Mouse (Mus musculus) lung, embryonic 15.5 days (tissue): ENCODE measurements around the gene Vsx1. TPM values are rescaled to one million over a fixed set of nuclear protein-coding genes. Genes with fewer than 3 reads are reported as not detected.
A peak's percentile ranks its signal among the peaks of the same experiment; 100 is the strongest.

Experiments used
- ATAC-seq: fragments of 200-750 bp; cut with Nextera tagmentation; 2 replicates; pipeline ENCODE4 v1.8.0; 2017; ENCODE audit warnings: moderate number of reproducible peaks, borderline replicate concordance; ENCODE audit not compliant: low FRiP score, low TSS enrichment; ENCODE audit errors: extremely low read depth
- H3K27ac ChIP-seq: fragments of 300-500 bp; sonication (generic); 2 replicates; pipeline ENCODE4 v1.5.1; 2015; ENCODE audit warnings: moderate library complexity, mild to moderate bottlenecking, inconsistent platforms
- H3K27me3 ChIP-seq: fragments of 300-500 bp; sonication (generic); 2 replicates; pipeline ENCODE4 v1.6.1; 2015; ENCODE audit warnings: inconsistent platforms
- H3K36me3 ChIP-seq: fragments of 300-500 bp; sonication (generic); 2 replicates; pipeline ENCODE4 v1.6.1; 2015; ENCODE audit warnings: inconsistent platforms
- H3K4me1 ChIP-seq: fragments of 300-500 bp; sonication (generic); 2 replicates; pipeline ENCODE4 v1.6.1; 2015; ENCODE audit warnings: inconsistent platforms
- H3K4me2 ChIP-seq: fragments of 300-500 bp; sonication (generic); 2 replicates; pipeline ENCODE4 v1.6.1; 2015; ENCODE audit warnings: inconsistent platforms, mild to moderate bottlenecking, moderate library complexity
- H3K4me3 ChIP-seq: fragments of 300-500 bp; sonication (generic); 2 replicates; pipeline ENCODE4 v1.5.1; 2015; ENCODE audit warnings: mild to moderate bottlenecking, inconsistent platforms
- H3K9ac ChIP-seq: fragments of 300-500 bp; sonication (generic); 2 replicates; pipeline ENCODE4 v1.6.1; 2015; ENCODE audit warnings: inconsistent platforms
- H3K9me3 ChIP-seq: fragments of 300-500 bp; sonication (generic); 2 replicates; pipeline ENCODE4 v1.6.1; 2016; ENCODE audit warnings: inconsistent platforms
- WGBS: fragments of 180-500 bp; shearing (Covaris S2); methylation state at CpG from one replicate; pipeline ENCODE4 v1.1.7; 2015; 5-methylcytosine and 5-hydroxymethylcytosine counted together
- polyA plus RNA-seq: library from polyadenylated mRNA; unstranded; fragments of >200 nt; fragmentation: Nextera tagmentation; extraction: Ambion mirVana; gene quantifications from 2 replicates; pipeline ENCODE4 v1.2.1, GENCODE M21; 2015

Vsx1 gene
- polyA plus RNA-seq, 1 experiment from 2014 or later = not detected

GRCm38 (mm10) chr2:150665534-150666451 is 23.4 kb downstream of the Vsx1 start:
- H3K4me2 ChIP-seq = no peak overlapping the region
- ATAC-seq = no peak
- H3K27me3 ChIP-seq = peaks cover 10% of the 10 kb centered on the region; the same call in 1 of the 2 replicates
- H3K27ac ChIP-seq = no peak overlapping the region
- H3K9me3 ChIP-seq = no peaks in the 10 kb centered on the region
- H3K9ac ChIP-seq = no peak overlapping the region
- peaks cover 38% of the 10 kb centered on the region for H3K4me1 ChIP-seq
- 31% methylated on average over 10 of the region's 10 CpGs for WGBS
- H3K4me3 ChIP-seq = no peak overlapping the region
- H3K36me3 ChIP-seq = no peaks in the 10 kb centered on the region

- H3K27ac ChIP-seq = no peak overlapping the region
- H3K4me2 ChIP-seq = no peak overlapping the region
- no peaks in the 10 kb centered on the region for H3K9me3 ChIP-seq
- no peaks in the 10 kb centered on the region for H3K36me3 ChIP-seq
- H3K27me3 ChIP-seq = peaks cover 10% of the 10 kb centered on the region; the same call in 1 of the 2 replicates
- no peak overlapping the region for H3K4me3 ChIP-seq
- WGBS = 61% methylated on average over 2 of the region's 2 CpGs
- H3K4me1 ChIP-seq = peaks cover 38% of the 10 kb centered on the region
- ATAC-seq = no peak
- H3K9ac ChIP-seq = no peak overlapping the region
Measured at GRCm38 (mm10) chr2:150665006-150665405, 24.2 kb downstream of the Vsx1 start.

GRCm38 (mm10) chr2:150664152-150664920 is 24.8 kb downstream of the Vsx1 start:
- no peak overlapping the region for H3K4me3 ChIP-seq
- ATAC-seq = no peak
- peaks cover 10% of the 10 kb centered on the region; the same call in 1 of the 2 replicates for H3K27me3 ChIP-seq
- H3K27ac ChIP-seq = peak overlapping the region; percentile 15; the same call in 1 of the 2 replicates
- no peak overlapping the region for H3K4me2 ChIP-seq
- H3K9ac ChIP-seq = no peak overlapping the region
- no peaks in the 10 kb centered on the region for H3K9me3 ChIP-seq
- H3K4me1 ChIP-seq = peaks cover 38% of the 10 kb centered on the region
- WGBS = 69% methylated on average over 5 of the region's 5 CpGs
- no peaks in the 10 kb centered on the region for H3K36me3 ChIP-seq

- ATAC-seq = no peak
- Histone ChIP-seq H3K27me3 (peaks cover 10% of the 10 kb centered on the region; the same call in 1 of the 2 replicates), H3K9ac (no peak overlapping the region), H3K36me3 (no peaks in the 10 kb centered on the region), H3K27ac (0 out of 2 replicates have a peak overlapping the region, but pooled peaks have one; percentile 4), H3K4me2 (0 out of 2 replicates have a peak overlapping the region, but pooled peaks have one; percentile 2), H3K9me3 (no peaks in the 10 kb centered on the region), H3K4me3 (no peak overlapping the region), H3K4me1 (peaks cover 30% of the 10 kb centered on the region)
- 31% methylated on average over 9 of the region's 9 CpGs for WGBS
Measured at GRCm38 (mm10) chr2:150663255-150663654, 25.9 kb downstream of the Vsx1 start.

- no peaks in the 10 kb centered on the region for H3K36me3 ChIP-seq
- H3K27me3 ChIP-seq = peaks cover 4% of the 10 kb centered on the region; the same call in 1 of the 2 replicates
- no peak overlapping the region for H3K4me2 ChIP-seq
- H3K9ac ChIP-seq = no peak overlapping the region
- H3K4me3 ChIP-seq = no peak overlapping the region
- H3K9me3 ChIP-seq = no peaks in the 10 kb centered on the region
- peaks cover 17% of the 10 kb centered on the region for H3K4me1 ChIP-seq
- no peak for ATAC-seq
- no peak overlapping the region for H3K27ac ChIP-seq
- 86% methylated on average over 2 of the region's 2 CpGs for WGBS
Measured at GRCm38 (mm10) chr2:150662007-150662406, 27.2 kb downstream of the Vsx1 start.

- no peaks in the 10 kb centered on the region for H3K27me3 ChIP-seq
- H3K36me3 ChIP-seq = no peaks in the 10 kb centered on the region
- peaks cover 12% of the 10 kb centered on the region; the same call in 1 of the 2 replicates for H3K4me1 ChIP-seq
- H3K27ac ChIP-seq = no peak overlapping the region
- H3K4me2 ChIP-seq = no peak overlapping the region
- whole genome bisulfite sequencing = 77% methylated on average over 5 of the region's 5 CpGs
- H3K4me3 ChIP-seq = no peak overlapping the region
- H3K9me3 ChIP-seq = no peaks in the 10 kb centered on the region
- no peak for ATAC-seq
- H3K9ac ChIP-seq = no peak overlapping the region
Measured at GRCm38 (mm10) chr2:150660668-150661451, 28.3 kb downstream of the Vsx1 start.

- H3K4me2 ChIP-seq = no peak overlapping the region
- no peak for ATAC-seq
- H3K9me3 ChIP-seq = no peaks in the 10 kb centered on the region
- no peak overlapping the region for H3K27ac ChIP-seq
- peaks cover 8% of the 10 kb centered on the region; the same call in 1 of the 2 replicates for H3K4me1 ChIP-seq
- no peak overlapping the region for H3K4me3 ChIP-seq
- no peaks in the 10 kb centered on the region for H3K27me3 ChIP-seq
- 43% methylated on average over 4 of the region's 4 CpGs for WGBS
- H3K9ac ChIP-seq = no peak overlapping the region
- no peaks in the 10 kb centered on the region for H3K36me3 ChIP-seq
Measured at GRCm38 (mm10) chr2:150660049-150660448, 29.1 kb downstream of the Vsx1 start.

- no peak for ATAC-seq
- H3K9ac ChIP-seq = no peak overlapping the region
- 63% methylated on average over 8 of the region's 8 CpGs for WGBS
- no peak overlapping the region for H3K27ac ChIP-seq
- H3K4me3 ChIP-seq = no peak overlapping the region
- H3K36me3 ChIP-seq = no peaks in the 10 kb centered on the region
- no peak overlapping the region for H3K4me2 ChIP-seq
- H3K4me1 ChIP-seq = no peaks in the 10 kb centered on the region
- H3K9me3 ChIP-seq = no peaks in the 10 kb centered on the region
- no peaks in the 10 kb centered on the region for H3K27me3 ChIP-seq
Measured at GRCm38 (mm10) chr2:150656975-150657768, 32.0 kb downstream of the Vsx1 start.

- Histone ChIP-seq H3K4me3 (no peak overlapping the region), H3K27me3 (no peaks in the 10 kb centered on the region), H3K36me3 (no peaks in the 10 kb centered on the region), H3K4me1 (no peaks in the 10 kb centered on the region), H3K27ac (no peak overlapping the region), H3K9me3 (no peaks in the 10 kb centered on the region), H3K4me2 (no peak overlapping the region), H3K9ac (no peak overlapping the region)
- 89% methylated on average over 3 of the region's 3 CpGs for WGBS
- no peak for ATAC-seq
Measured at GRCm38 (mm10) chr2:150656112-150656511, 33.0 kb downstream of the Vsx1 start.

GRCm38 (mm10) chr2:150655290-150655689 is 33.9 kb downstream of the Vsx1 start:
- no peak for ATAC-seq
- Histone ChIP-seq H3K9me3 (no peaks in the 10 kb centered on the region), H3K4me1 (no peaks in the 10 kb centered on the region), H3K36me3 (no peaks in the 10 kb centered on the region), H3K4me3 (no peak overlapping the region), H3K27ac (no peak overlapping the region), H3K9ac (no peak overlapping the region), H3K27me3 (no peaks in the 10 kb centered on the region), H3K4me2 (no peak overlapping the region)
- WGBS = 69% methylated on average over 6 of the region's 6 CpGs

GRCm38 (mm10) chr2:150654814-150655213 is 34.3 kb downstream of the Vsx1 start:
- no peaks in the 10 kb centered on the region for H3K27me3 ChIP-seq
- H3K4me3 ChIP-seq = no peak overlapping the region
- H3K9ac ChIP-seq = no peak overlapping the region
- no peaks in the 10 kb centered on the region for H3K9me3 ChIP-seq
- ATAC-seq = no peak
- no peaks in the 10 kb centered on the region for H3K4me1 ChIP-seq
- no peak overlapping the region for H3K4me2 ChIP-seq
- no peak overlapping the region for H3K27ac ChIP-seq
- no peaks in the 10 kb centered on the region for H3K36me3 ChIP-seq
- 76% methylated on average over 2 of the region's 2 CpGs for WGBS
